Mouse (Mus musculus): Measurements from ENCODE around the gene Tor1aip2.

DNA sequence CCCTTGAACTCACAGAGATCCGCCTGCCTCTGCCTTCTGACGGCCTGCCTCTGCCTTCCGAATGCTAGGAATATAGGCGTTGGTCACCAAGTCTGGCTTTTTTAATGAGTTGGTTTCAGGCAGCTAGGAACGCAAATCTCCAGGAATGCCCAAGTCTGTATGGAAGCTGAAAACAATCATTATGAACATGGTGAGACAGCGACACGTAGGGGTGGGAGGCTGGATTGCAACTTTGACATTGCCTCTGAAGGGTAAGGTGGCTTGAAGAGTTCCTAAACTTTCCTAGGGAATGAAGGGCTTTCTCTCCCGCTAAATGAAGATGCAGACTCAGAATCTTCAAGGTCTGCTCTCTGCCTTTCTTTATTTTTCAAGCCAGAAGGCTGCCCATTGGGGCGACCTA is 75.9 kb downstream of the Tor1aip2 start:
- 0 out of 2 replicates have a peak, but pooled peaks have one; percentile 4 for TF ChIP-seq CTCF (IDR thresholded peaks at IDR 0.05; ENCODE audit: borderline replicate concordance, insufficient read depth, low read depth, low read length)
- TF ChIP-seq POLR2A (IDR thresholded peaks at IDR 0.05; ENCODE audit: borderline replicate concordance, insufficient read depth, low read length), result no peak

All from cerebellum, adult 2 months (tissue).